Mouse (Mus musculus) stomach, postnatal 0 days (tissue): ENCODE measurements around the gene Stk19. TPM values are rescaled to one million over a fixed set of nuclear protein-coding genes. Genes with fewer than 3 reads are reported as not detected.

Experiments
- ATAC-seq: fragments of 200-750 bp; cut with Nextera tagmentation; 2 replicates; pipeline ENCODE4 v1.8.0; 2017; ENCODE audit not compliant: low FRiP score, low TSS enrichment
- DNase-seq: peaks from one replicate; pipeline ENCODE4 v3.0.0-alpha.2; 2016; ENCODE audit warnings: low spot score
- H3K27ac ChIP-seq: fragments of 300-500 bp; sonication (generic); replicated peaks from 2 replicates; pipeline ENCODE4 v1.5.1; 2014; ENCODE audit warnings: mild to moderate bottlenecking, control low read depth
- H3K27me3 ChIP-seq: fragments of 300-500 bp; sonication (generic); 2 replicates; pipeline ENCODE4 v1.6.1; 2014; ENCODE audit warnings: low read length; ENCODE audit not compliant: control insufficient read depth, insufficient read depth
- H3K36me3 ChIP-seq: fragments of 300-500 bp; sonication (generic); 2 replicates; pipeline ENCODE4 v1.6.1; 2014; ENCODE audit warnings: low read length, mixed read lengths; ENCODE audit not compliant: control insufficient read depth, insufficient read depth
- H3K4me1 ChIP-seq: fragments of 300-500 bp; sonication (generic); replicated peaks from 2 replicates; pipeline ENCODE4 v1.6.1; 2014; ENCODE audit warnings: antibody characterized with exemption; ENCODE audit not compliant: control insufficient read depth, insufficient read depth
- H3K4me2 ChIP-seq: fragments of 300-500 bp; sonication (generic); replicated peaks from 2 replicates; pipeline ENCODE4 v1.6.1; 2014; ENCODE audit warnings: low read depth, mild to moderate bottlenecking, control low read depth, moderate library complexity
- H3K4me3 ChIP-seq: fragments of 300-500 bp; sonication (generic); 2 replicates; pipeline ENCODE4 v1.5.1; 2014; ENCODE audit warnings: low read depth, low read length, control low read depth
- H3K9ac ChIP-seq: fragments of 300-500 bp; sonication (generic); 2 replicates; pipeline ENCODE4 v1.6.1; 2014; ENCODE audit warnings: mild to moderate bottlenecking, low read length, control low read depth, mixed read lengths
- H3K9me3 ChIP-seq: fragments of 300-500 bp; sonication (generic); 2 replicates; pipeline ENCODE4 v1.6.1; 2016; ENCODE audit warnings: low read length; ENCODE audit not compliant: control insufficient read depth
- CTCF ChIP-seq: IDR thresholded peaks from 2 replicates; pipeline ENCODE4 v1.5.1; 2016; ENCODE audit warnings: antibody characterized with exemption, low read depth, mild to moderate bottlenecking, moderate library complexity
- EP300 ChIP-seq: optimal IDR thresholded peaks from 2 replicates; pipeline ENCODE3; 2016; ENCODE audit warnings: antibody characterized with exemption
- WGBS: fragments of 180-500 bp; shearing (Covaris S2); extraction: QIAGEN DNeasy Blood & Tissue Kit; methylation state at CpG from one replicate; pipeline ENCODE4 v1.1.7; 2014; 5-methylcytosine and 5-hydroxymethylcytosine counted together
- polyA plus RNA-seq: library from polyadenylated mRNA; unstranded; fragments of >200 nt; fragmentation: Nextera tagmentation; extraction: Ambion mirVana; gene quantifications from 2 replicates; pipeline ENCODE4 v1.2.1, GENCODE M21; 2015

Gene Stk19
- polyA plus RNA-seq, 1 experiment from 2014 or later, result 23.1 TPM

GRCm38 (mm10) chr17:34879336-34879879 is 42.7 kb upstream of the Stk19 start, which contains the start of gene Zbtb12:
Gene Zbtb12, plus strand, starts transcription at chr17:34879483.
- H3K27me3 ChIP-seq, result no peaks in the 10 kb centered on the region
- H3K4me2 ChIP-seq, result no peak within 1 kb of the TSS
- H3K4me1 ChIP-seq, result no peaks in the 10 kb centered on the region
- H3K27ac ChIP-seq, result no peak within 1 kb of the TSS
- WGBS, result 59% methylated on average over 11 of the region's 11 CpGs
- no peak within 1 kb of the TSS for H3K9ac ChIP-seq
- no peaks in the 10 kb centered on the region for H3K36me3 ChIP-seq
- ATAC-seq (no peak), DNase-seq (no peak)
- no peak within 1 kb of the TSS for H3K4me3 ChIP-seq
- TF ChIP-seq CTCF, result no peak
- TF ChIP-seq EP300, result no peak
- no peaks in the 10 kb centered on the region for H3K9me3 ChIP-seq

GRCm38 (mm10) chr17:34874321-34874720 is 37.6 kb upstream of the Stk19 start:
- TF ChIP-seq CTCF, result no peak
- no peak for TF ChIP-seq EP300
- ATAC-seq, result no peak
- H3K9me3 ChIP-seq, result no peaks in the 10 kb centered on the region
- no peaks in the 10 kb centered on the region for H3K4me1 ChIP-seq
- WGBS, result 77% methylated on average over 6 of the region's 6 CpGs
- no peak overlapping the region for H3K27ac ChIP-seq
- H3K27me3 ChIP-seq, result no peaks in the 10 kb centered on the region
- no peak for DNase-seq
- H3K4me3 ChIP-seq, result no peak overlapping the region
- no peak overlapping the region for H3K4me2 ChIP-seq
- no peaks in the 10 kb centered on the region for H3K36me3 ChIP-seq
- no peak overlapping the region for H3K9ac ChIP-seq

- H3K27ac ChIP-seq, result no peak overlapping the region
- WGBS, result 51% methylated on average over 7 of the region's 7 CpGs
- TF ChIP-seq CTCF (no peak), EP300 (no peak)
- H3K4me1 ChIP-seq, result no peaks in the 10 kb centered on the region
- H3K9ac ChIP-seq, result no peak overlapping the region
- H3K9me3 ChIP-seq, result no peaks in the 10 kb centered on the region
- DNase-seq (no peak), ATAC-seq (no peak)
- no peaks in the 10 kb centered on the region for H3K36me3 ChIP-seq
- H3K4me2 ChIP-seq, result no peak overlapping the region
- no peaks in the 10 kb centered on the region for H3K27me3 ChIP-seq
- no peak overlapping the region for H3K4me3 ChIP-seq
Observed at GRCm38 (mm10) chr17:34865981-34866380, 29.2 kb upstream of the Stk19 start.

- no peaks in the 10 kb centered on the region for H3K27me3 ChIP-seq
- 37% methylated on average over 8 of the region's 8 CpGs for WGBS
- H3K9ac ChIP-seq, result no peak within 1 kb of the TSS; the same call in 1 of the 2 replicates
- H3K4me3 ChIP-seq, result no peak within 1 kb of the TSS
- no peak within 1 kb of the TSS for H3K4me2 ChIP-seq
- no peak for DNase-seq
- H3K9me3 ChIP-seq, result no peaks in the 10 kb centered on the region
- no peaks in the 10 kb centered on the region for H3K36me3 ChIP-seq
- peak within 1 kb of the TSS; percentile 35; the same call in 1 of the 2 replicates for H3K27ac ChIP-seq
- no peaks in the 10 kb centered on the region for H3K4me1 ChIP-seq
- TF ChIP-seq CTCF (no peak), EP300 (no peak)
- ATAC-seq, result peak; percentile 53; the same call in 1 of the 2 replicates
Observed at GRCm38 (mm10) chr17:34862416-34863081, 25.8 kb upstream of the Stk19 start, which contains the start of gene Cfb. Gene Cfb, minus strand, starts transcription at chr17:34862518.

DNA sequence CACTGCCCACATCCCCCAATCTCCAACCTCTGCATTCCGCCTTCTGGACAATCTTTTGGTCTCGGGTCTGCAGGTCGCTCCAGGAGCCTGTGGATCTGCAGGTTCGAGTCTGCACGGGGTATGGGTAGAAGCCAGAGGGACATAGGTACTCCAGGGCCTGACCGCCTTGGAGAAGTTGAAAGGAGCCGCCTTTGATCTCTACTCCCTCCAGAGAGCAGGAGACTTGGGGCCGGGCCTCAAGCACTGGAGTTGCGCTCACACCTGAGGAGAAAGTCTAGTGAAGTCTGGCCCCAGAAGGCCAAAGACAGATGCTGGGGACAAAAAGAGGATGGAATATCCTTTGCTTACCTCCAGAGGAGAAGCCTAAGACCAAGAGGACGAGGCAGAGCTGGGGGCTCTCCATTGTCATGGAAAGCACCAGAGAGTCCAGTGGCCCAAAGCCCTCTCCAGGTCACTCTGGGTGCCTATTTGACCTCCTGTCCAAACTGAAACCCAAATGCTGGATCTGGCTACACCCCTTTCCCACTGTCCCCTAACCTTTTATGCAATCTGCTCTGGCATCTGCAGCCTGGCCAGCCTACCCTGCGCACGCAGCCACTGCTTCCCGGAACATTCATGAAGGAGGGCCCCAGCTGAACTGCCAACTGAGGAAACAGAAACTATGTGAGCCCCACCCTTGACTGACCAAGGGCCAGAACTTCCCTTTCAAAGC is 25.1 kb upstream of the Stk19 start:
- Histone ChIP-seq H3K4me1 (no peaks in the 10 kb centered on the region), H3K9me3 (no peaks in the 10 kb centered on the region), H3K9ac (no peak overlapping the region), H3K36me3 (no peaks in the 10 kb centered on the region), H3K4me2 (no peak overlapping the region), H3K4me3 (no peak overlapping the region), H3K27me3 (no peaks in the 10 kb centered on the region), H3K27ac (no peak overlapping the region)
- peak; percentile 76 for DNase-seq
- WGBS, result 47% methylated on average over 13 of the region's 13 CpGs
- TF ChIP-seq CTCF, result no peak
- no peak for TF ChIP-seq EP300
- peak; percentile 71 for ATAC-seq

DNA sequence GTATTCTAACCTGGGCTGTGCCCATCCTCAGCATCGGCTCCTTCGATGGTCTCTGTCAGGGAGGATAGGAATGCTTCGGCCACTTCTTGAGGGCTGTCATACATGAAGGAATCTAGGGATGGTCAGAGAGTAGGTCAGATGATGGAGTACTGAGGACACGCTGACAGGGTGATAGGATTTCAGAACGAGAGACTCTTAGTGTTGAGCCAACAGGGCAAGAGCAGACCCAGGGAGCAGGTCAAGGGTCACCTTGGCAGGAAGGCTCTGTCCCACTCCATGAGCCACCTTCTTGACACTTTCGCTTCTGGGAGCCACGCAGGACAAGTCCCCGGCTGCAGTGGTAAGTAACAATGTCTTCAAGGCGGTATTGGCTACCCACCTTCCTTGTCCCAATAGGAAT is 23.8 kb upstream of the Stk19 start:
- H3K36me3 ChIP-seq, result peaks cover 4% of the 10 kb centered on the region; the same call in 1 of the 2 replicates
- no peak overlapping the region for H3K27ac ChIP-seq
- TF ChIP-seq CTCF, result no peak
- no peak for TF ChIP-seq EP300
- ATAC-seq (no peak), DNase-seq (no peak)
- H3K9ac ChIP-seq, result no peak overlapping the region
- H3K27me3 ChIP-seq, result no peaks in the 10 kb centered on the region
- no peaks in the 10 kb centered on the region for H3K4me1 ChIP-seq
- no peaks in the 10 kb centered on the region for H3K9me3 ChIP-seq
- 83% methylated on average over 9 of the region's 9 CpGs for WGBS
- no peak overlapping the region for H3K4me3 ChIP-seq
- H3K4me2 ChIP-seq, result no peak overlapping the region
